ENCODE assay signal across 24 mouse cellular contexts in the genomic region with DNA sequence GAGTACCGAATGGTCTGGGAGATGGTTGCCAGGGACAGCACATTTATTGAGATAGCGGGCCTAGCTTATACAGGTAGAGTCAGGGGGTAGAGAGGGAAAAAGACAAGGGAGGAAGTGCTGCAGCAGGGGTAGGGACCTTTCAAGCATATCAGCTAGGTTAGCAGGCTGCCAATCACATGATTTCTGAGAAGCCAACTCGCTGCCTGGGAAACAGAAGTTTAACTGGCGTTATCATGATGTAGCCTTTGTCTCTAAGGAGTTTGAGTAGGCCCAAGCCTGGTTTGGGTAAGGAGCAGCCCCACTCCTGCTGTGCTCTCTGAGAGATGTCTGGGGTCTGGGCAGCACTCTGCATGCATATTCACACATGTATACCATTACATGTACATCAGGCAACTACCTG.
"Had no signal": no experiment of that assay in that cellular context is flagged by ENCODE, and none has a peak within 500 bp of the region (broad histone marks: within the 10 kb centered on the region; RNA-seq: fewer than 3 reads in every experiment).

No protein-coding gene starts in this region.

- H3K4me1 ChIP-seq: limb, embryonic 10.5 days; limb, embryonic 13.5 days; liver, embryonic 12.5 days; liver, embryonic 15.5 days; midbrain, embryonic 10.5 days; midbrain, embryonic 13.5 days; neural tube, embryonic 13.5 days had no signal

- H3K27me3 ChIP-seq: limb, embryonic 13.5 days; liver, embryonic 12.5 days; liver, embryonic 15.5 days; midbrain, embryonic 13.5 days; neural tube, embryonic 13.5 days had no signal

- ATAC-seq: liver, embryonic 12.5 days; midbrain, embryonic 13.5 days; midbrain, embryonic 16.5 days had no signal

- DNase-seq: kidney, adult 18-20 months; kidney, postnatal 25 days; layer of hippocampus, adult 9-11 months; liver; lung, adult 18-20 months; lung, postnatal 14 days; lung, postnatal 4 days; retina, postnatal 1 day; right cerebral cortex, postnatal 25 days; spleen, adult 18-20 months; thymus, adult 2 months; thymus, postnatal 14 days had no signal

- H3K4me3 ChIP-seq: layer of hippocampus, adult 2 months; limb, embryonic 10.5 days; limb, embryonic 13.5 days; liver, embryonic 12.5 days; liver, embryonic 15.5 days; megakaryocyte, embryonic 14.5 days; midbrain, embryonic 10.5 days; midbrain, embryonic 13.5 days; myocyte; neural tube, embryonic 13.5 days had no signal

- H3K27ac ChIP-seq: kidney, postnatal 0 days; layer of hippocampus, adult 2 months; limb, embryonic 10.5 days; limb, embryonic 13.5 days; liver, embryonic 12.5 days; liver, embryonic 15.5 days; midbrain, embryonic 10.5 days; midbrain, embryonic 13.5 days; neural tube, embryonic 13.5 days had no signal

- H3K36me3 ChIP-seq: liver, embryonic 12.5 days; liver, embryonic 15.5 days had no signal

- H3K9ac ChIP-seq: limb, embryonic 13.5 days; liver, embryonic 12.5 days; liver, embryonic 15.5 days; midbrain, embryonic 13.5 days; neural tube, embryonic 13.5 days had no signal

- H3K9me3 ChIP-seq: limb, embryonic 10.5 days; limb, embryonic 13.5 days; liver, embryonic 12.5 days; liver, embryonic 15.5 days; megakaryocyte, embryonic 14.5 days; midbrain, embryonic 10.5 days; midbrain, embryonic 13.5 days; neural tube, embryonic 13.5 days had no signal
